Mouse (Mus musculus): ENCODE results near the gene Fam189a2. TPM values are rescaled to one million over a fixed set of nuclear protein-coding genes. Genes with fewer than 3 reads are reported as not detected.

Gene Fam189a2
- total RNA-seq, 2 experiments from 2014 or later: 51.6 to 55.6 TPM

GRCm38 (mm10) chr19:23948301-23949000 lies 82.4 kb downstream of the Fam189a2 start:
- no peak for DNase-seq
- intact Hi-C loops (cut with DNase I): no loop called here

- intact Hi-C loops (cut with DNase I): no loop called here
- DNase-seq: no peak
Measured at GRCm38 (mm10) chr19:23947871-23948270, 82.9 kb downstream of the Fam189a2 start.

- intact Hi-C loops (cut with DNase I): no loop called here
- no peak for DNase-seq
Measured at GRCm38 (mm10) chr19:23946751-23947150, 84.1 kb downstream of the Fam189a2 start.

GRCm38 (mm10) chr19:23946026-23946685 lies 84.7 kb downstream of the Fam189a2 start:
- intact Hi-C loops (cut with DNase I): no loop called here
- DNase-seq: no peak

GRCm38 (mm10) chr19:23942886-23943285 lies 87.9 kb downstream of the Fam189a2 start:
- DNase-seq: no peak
- intact Hi-C loops (cut with DNase I): no loop called here

- intact Hi-C loops (cut with DNase I): no loop called here
- no peak for DNase-seq
Measured at GRCm38 (mm10) chr19:23941422-23941949, 89.3 kb downstream of the Fam189a2 start.

GRCm38 (mm10) chr19:23930826-23931225 lies 100.0 kb downstream of the Fam189a2 start:
- intact Hi-C loops (cut with DNase I): no loop called here

GRCm38 (mm10) chr19:23925541-23925940 lies 105.3 kb downstream of the Fam189a2 start:
- no peak for DNase-seq
- intact Hi-C loops (cut with DNase I): no loop called here

More at GRCm38 (mm10) chr19:23930826-23931225, 100.0 kb downstream of the Fam189a2 start:
- DNase-seq: no peak

- intact Hi-C loops (cut with DNase I): no loop called here
- no peak for DNase-seq
Measured at GRCm38 (mm10) chr19:23924791-23925190, 106.0 kb downstream of the Fam189a2 start.

GRCm38 (mm10) chr19:23924057-23924456 lies 106.8 kb downstream of the Fam189a2 start:
- no peak for DNase-seq
- intact Hi-C loops (cut with DNase I): no loop called here

Other genes with a start within 250 kb of the Fam189a2 start
- gene Tjp2, start 194.0 kb upstream of the Fam189a2 start, total RNA-seq (2021): 10 to 100 TPM; 20.3 to 23.1 TPM
- gene Fxn, start 249.6 kb upstream of the Fam189a2 start, total RNA-seq (2021): 10 to 100 TPM; 22.4 to 26.0 TPM